Mouse (Mus musculus) spleen, adult 2 months (tissue): ENCODE results near the gene Dnm1.

Source experiments
- CTCF ChIP-seq: fragments of 200-500 bp; IDR thresholded peaks from 2 replicates; pipeline ENCODE4 v1.5.1; 2011; ENCODE audit warnings: mild to moderate bottlenecking, inconsistent platforms; ENCODE audit not compliant: insufficient read depth, insufficient read length, insufficient replicate concordance; ENCODE audit errors: extremely low read depth
- POLR2A ChIP-seq: fragments of 200-500 bp; IDR thresholded peaks from 2 replicates; pipeline ENCODE4 v1.6.1; 2011; ENCODE audit warnings: low read depth, low read length, inconsistent platforms

DNA sequence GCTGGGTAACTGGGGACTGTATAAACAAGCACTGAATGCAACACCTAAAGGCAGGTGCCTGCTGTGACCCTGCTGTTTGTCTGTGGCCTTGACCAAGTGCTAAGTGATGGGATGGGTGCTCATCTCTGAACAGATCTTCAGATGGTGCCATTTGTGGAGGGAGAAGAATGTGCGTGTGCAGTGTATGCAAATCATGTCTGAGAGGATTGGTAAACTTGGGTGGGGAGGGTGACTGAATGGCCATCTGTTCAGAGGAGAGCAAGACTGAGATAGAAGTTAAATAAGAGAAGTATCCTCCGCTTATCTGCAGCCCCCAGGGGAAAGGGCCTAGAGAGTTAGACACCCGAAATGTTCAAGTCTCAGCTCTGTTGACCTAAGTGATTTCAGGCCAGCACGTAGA, 53.7 kb downstream of the Dnm1 start:
- TF ChIP-seq POLR2A: no peak
- TF ChIP-seq CTCF: no peak
